ENCODE assay signal across 24 mouse cellular contexts in genomic region chr11:79677402-79677801, GRCm38 (mm10).
DNase-seq lines count a peak whose midpoint lies in the region; TF ChIP-seq lines count a peak whose summit lies in the region.
"Had no signal": no experiment of that assay in that cellular context is flagged by ENCODE, and none has a peak within 500 bp of the region (broad histone marks: within the 10 kb centered on the region; RNA-seq: fewer than 3 reads in every experiment).

No protein-coding gene starts in this region.

- 0 out of 2 replicates have a peak overlapping the region, but pooled peaks have one; percentile 48 for H3K27ac ChIP-seq in layer of hippocampus, adult 2 months
- 0 out of 2 replicates have a peak overlapping the region, but pooled peaks have one; percentile 32 for H3K27ac ChIP-seq in cortical plate, adult 2 months (ENCODE audit: insufficient read depth, low read length)
- H3K27ac ChIP-seq: gastrocnemius, adult 2 months; hindbrain, embryonic 12.5 days; intestine, embryonic 15.5 days; liver, embryonic 13.5 days; midbrain, embryonic 15.5 days had no signal

- TF ChIP-seq POLR2A in cortical plate, adult 2 months (IDR thresholded peaks at IDR 0.05; ENCODE audit: extremely low read depth, insufficient read depth, low read length) = no peak

- TF ChIP-seq CTCF in layer of hippocampus, adult 2 months (conservative IDR thresholded peaks at IDR 0.05) = no peak
- no peak for TF ChIP-seq CTCF in cortical plate, adult 2 months (IDR thresholded peaks at IDR 0.05; ENCODE audit: extremely low read depth, insufficient read depth, low read length)

- no peak for DNase-seq in layer of hippocampus, adult 2 months (ENCODE audit: low spot score in 2 of 2)
- no peak for DNase-seq in layer of hippocampus, adult 8-10 months (ENCODE audit: low spot score in 2 of 2)
- peak; percentile 43 for DNase-seq in right cerebral cortex, postnatal 25 days
- DNase-seq in right cerebral cortex, postnatal 14 days = no peak
- no peak for DNase-seq in left cerebral cortex, adult 11 months (ENCODE audit: low spot score)
- no peak for DNase-seq in gastrocnemius, postnatal 36 days
- DNase-seq: adrenal gland, postnatal 36 days; B cell, adult 2 months; cerebellum, adult 11 months; cerebellum, adult 9-11 months; gastrocnemius, adult 2 months; heart, postnatal 10 days; kidney, adult 9 months; kidney, postnatal 14 days; layer of hippocampus, postnatal 36 days; liver, embryonic 13.5 days; lung, adult 2 months; lung, postnatal 14 days; thymus, postnatal 14 days had no signal

- no peak overlapping the region for H3K4me3 ChIP-seq in layer of hippocampus, adult 2 months
- no peak overlapping the region for H3K4me3 ChIP-seq in cortical plate, adult 2 months (ENCODE audit: insufficient read depth, low read length)
- H3K4me3 ChIP-seq: gastrocnemius, adult 2 months; heart, embryonic 12.5 days; hindbrain, embryonic 12.5 days; intestine, embryonic 15.5 days; liver, embryonic 13.5 days; midbrain, embryonic 15.5 days had no signal

- intact Hi-C loops in gastrocnemius, postnatal 36 days (cut with DNase I) = no loop called here

- H3K4me1 ChIP-seq in cortical plate, adult 2 months (ENCODE audit: control insufficient read depth, insufficient read depth, low read length) = peaks cover 29% of the 10 kb centered on the region
